Comparison of ENCODE assay signal across 12 mouse cellular contexts in genomic region chr2:132698420-132698819, GRCm38 (mm10). TPM values are rescaled to one million over a fixed set of nuclear protein-coding genes. Genes with fewer than 3 reads are reported as not detected.
DNase-seq lines count a peak whose midpoint lies in the region; ATAC-seq and TF ChIP-seq lines count a peak whose summit lies in the region.
"Had no signal": no experiment of that assay in that cellular context is flagged by ENCODE, and none has a peak within 500 bp of the region (broad histone marks: within the 10 kb centered on the region; RNA-seq: fewer than 3 reads in every experiment).

No protein-coding gene starts in this region.

- H3K4me3 ChIP-seq in heart, adult 2 months: no peak overlapping the region; the same call in 1 of the 2 replicates
- H3K4me3 ChIP-seq in lung, postnatal 0 days (ENCODE audit: low read depth, low read length): no peak overlapping the region
- H3K4me3 ChIP-seq in hindbrain, embryonic 11.5 days (ENCODE audit: low read depth, low read length): no peak overlapping the region
- H3K4me3 ChIP-seq: forebrain, embryonic 13.5 days; limb, embryonic 12.5 days had no signal

- H3K9ac ChIP-seq in heart, adult 2 months (ENCODE audit: low read depth, low read length): peak overlapping the region; percentile 57
- H3K9ac ChIP-seq in lung, postnatal 0 days (replicated peaks; ENCODE audit: low read depth): no peak overlapping the region
- H3K9ac ChIP-seq in hindbrain, embryonic 11.5 days (ENCODE audit: low read depth, low read length): no peak overlapping the region
- H3K9ac ChIP-seq: forebrain, embryonic 13.5 days; limb, embryonic 12.5 days had no signal

- 63% methylated on average over 6 of the region's 6 CpGs for WGBS in heart, adult 2 months
- 33% methylated on average over 6 of the region's 6 CpGs for whole genome bisulfite sequencing in lung, postnatal 0 days
- 82% methylated on average over 6 of the region's 6 CpGs for WGBS in hindbrain, embryonic 11.5 days

- H3K36me3 ChIP-seq in heart, adult 2 months (ENCODE audit: control insufficient read depth, insufficient read depth, low read length): peaks cover 7% of the 10 kb centered on the region
- H3K36me3 ChIP-seq in lung, postnatal 0 days (ENCODE audit: insufficient read depth, low read length): no peaks in the 10 kb centered on the region
- H3K36me3 ChIP-seq in hindbrain, embryonic 11.5 days (ENCODE audit: control insufficient read depth, insufficient read depth, low read length): no peaks in the 10 kb centered on the region

- no peak for TF ChIP-seq CTCF in heart, adult 2 months (IDR thresholded peaks at IDR 0.05)
- no peak for TF ChIP-seq CTCF in lung, postnatal 0 days (IDR thresholded peaks at IDR 0.05)

- peak; percentile 29; the same call in 1 of the 2 replicates for ATAC-seq in lung, postnatal 0 days
- no peak for ATAC-seq in hindbrain, embryonic 11.5 days (ENCODE audit: low FRiP score)
- ATAC-seq in granulocyte monocyte progenitor cell, adult 5-6 weeks (replicated peaks; ENCODE audit: poor library complexity, severe bottlenecking): no peak
- ATAC-seq: forebrain, embryonic 13.5 days had no signal

- no peaks in the 10 kb centered on the region for H3K9me3 ChIP-seq in lung, postnatal 0 days (ENCODE audit: low read length)
- H3K9me3 ChIP-seq in hindbrain, embryonic 11.5 days (ENCODE audit: control insufficient read depth, low read length): no peaks in the 10 kb centered on the region
- H3K9me3 ChIP-seq: forebrain, embryonic 13.5 days; limb, embryonic 12.5 days had no signal

- H3K27ac ChIP-seq in heart, adult 2 months: peak overlapping the region; percentile 74
- no peak overlapping the region for H3K27ac ChIP-seq in lung, postnatal 0 days (ENCODE audit: low read length)
- H3K27ac ChIP-seq in hindbrain, embryonic 11.5 days (ENCODE audit: low read depth, low read length): no peak overlapping the region
- H3K27ac ChIP-seq: forebrain, embryonic 13.5 days; limb, embryonic 12.5 days had no signal

- H3K27me3 ChIP-seq in heart, adult 2 months (ENCODE audit: control insufficient read depth, insufficient read depth, low read length): no peaks in the 10 kb centered on the region
- H3K27me3 ChIP-seq in lung, postnatal 0 days (replicated peaks; ENCODE audit: insufficient read depth, low read length): no peaks in the 10 kb centered on the region
- H3K27me3 ChIP-seq in hindbrain, embryonic 11.5 days (ENCODE audit: control insufficient read depth, insufficient read depth, low read length): no peaks in the 10 kb centered on the region
- H3K27me3 ChIP-seq: forebrain, embryonic 13.5 days; limb, embryonic 12.5 days had no signal

- TF ChIP-seq POLR2A in heart, adult 2 months (IDR thresholded peaks at IDR 0.05; ENCODE audit: insufficient read depth, low read depth, low read length): no peak; the same call in 1 of the 2 replicates

- DNase-seq in heart, adult 2 months: peak in 1 of 2 experiments; percentile 56
- no peak for DNase-seq in heart, postnatal 36 days
- peak; percentile 35 for DNase-seq in ZHBTc4 (ENCODE audit: low read depth, low spot score)
- DNase-seq in heart, postnatal 14 days: peak; percentile 27 to 34
- peak; percentile 37 for DNase-seq in lung, postnatal 0 days (ENCODE audit: low spot score)
- no peak for DNase-seq in hindbrain, embryonic 11.5 days (ENCODE audit: low spot score)
- no peak for DNase-seq in ovary, postnatal 36 days (ENCODE audit: low spot score)
- DNase-seq: adrenal gland, postnatal 25 days; cerebellum, postnatal 25 days had no signal

- TF ChIP-seq EP300 in heart, adult 2 months (IDR thresholded peaks at IDR 0.05; ENCODE audit: insufficient read depth, low read depth, low read length): no peak; the same call in 1 of the 2 replicates
- no peak for TF ChIP-seq EP300 in lung, postnatal 0 days (IDR thresholded peaks at IDR 0.05)

- no peaks in the 10 kb centered on the region for H3K79me2 ChIP-seq in heart, adult 2 months (replicated peaks; ENCODE audit: control insufficient read depth, insufficient read depth, low read length)

- H3K4me1 ChIP-seq in heart, adult 2 months (ENCODE audit: control insufficient read depth, insufficient read depth, low read length): peaks cover 16% of the 10 kb centered on the region
- H3K4me1 ChIP-seq in lung, postnatal 0 days (ENCODE audit: insufficient read depth, low read depth, low read length): no peaks in the 10 kb centered on the region
- H3K4me1 ChIP-seq in hindbrain, embryonic 11.5 days (replicated peaks; ENCODE audit: control insufficient read depth, insufficient read depth, low read length): no peaks in the 10 kb centered on the region
- H3K4me1 ChIP-seq: limb, embryonic 12.5 days had no signal

- intact Hi-C loops in heart, adult 2 months (cut with DNase I): no loop called here
- intact Hi-C loops in heart, postnatal 36 days (cut with DNase I): no loop called here
- intact Hi-C loops in heart, postnatal 14 days (cut with DNase I): no loop called here

- H3K4me2 ChIP-seq in lung, postnatal 0 days (replicated peaks; ENCODE audit: low read depth, low read length): no peak overlapping the region
- H3K4me2 ChIP-seq in hindbrain, embryonic 11.5 days (replicated peaks; ENCODE audit: low read depth, low read length): no peak overlapping the region
- H3K4me2 ChIP-seq: forebrain, embryonic 13.5 days; limb, embryonic 12.5 days had no signal

RNA-seq across cellular contexts. Expression of gene Shld1, which starts 11.7 kb away (rescaled TPM):
- total RNA-seq in heart, adult 2 months (2021): 10 to 100 TPM; 34.8 to 57.6 TPM
- polyA plus RNA-seq in heart, adult 2 months (2012; rRNA removed): 37.8 and 50.5 TPM in 2 replicates
- 10 to 100 TPM; 49.3 to 59.3 TPM for total RNA-seq in heart, postnatal 36 days (2021)
- total RNA-seq in heart, postnatal 14 days (2021): 10 to 100 TPM; 33.2 to 39.7 TPM
- 17.2 and 19.8 TPM in 2 replicates for polyA plus RNA-seq in lung, postnatal 0 days (2015; fragmentation: Nextera tagmentation; extraction: Ambion mirVana)
- 18.0 and 20.0 TPM in 2 replicates for polyA plus RNA-seq in hindbrain, embryonic 11.5 days (2014; fragmentation: Nextera tagmentation; extraction: Ambion mirVana)
- 5.2 and 7.5 TPM in 2 replicates for total RNA-seq in granulocyte monocyte progenitor cell, adult 5-6 weeks (2014; fragmentation: Nextera tagmentation)
- 10.3 and 11.0 TPM in 2 replicates for total RNA-seq in granulocyte monocyte progenitor cell, adult 5-6 weeks (2017)

Comparison
In these comparisons a context has a peak if more than half of its experiments do, and no peak if none do; other contexts are left out.
1. DNase-seq: peak in ZHBTc4 (single experiment), heart, postnatal 14 days (2 of 2) and lung, postnatal 0 days (single experiment); none in heart, postnatal 36 days (0 of 2), hindbrain, embryonic 11.5 days (single experiment) and ovary, postnatal 36 days (single experiment).